Mouse (Mus musculus): ENCODE results near the gene Lgals8.

GRCm38 (mm10) chr13:12442008-12442587 is 22.6 kb downstream of the Lgals8 start:
- TF ChIP-seq POLR2A (IDR thresholded peaks at IDR 0.05; ENCODE audit: control insufficient read depth, extremely low read depth, insufficient read depth, low read length, poor library complexity) (no peak), CTCF (IDR thresholded peaks at IDR 0.05; ENCODE audit: borderline replicate concordance, control insufficient read depth, extremely low read depth, insufficient read depth, low read length, poor library complexity) (no peak)

Data from thymus, adult 2 months (tissue).